Mouse (Mus musculus): ENCODE measurements at regions not wholly inside any gene's neighbourhood (a gene's known extent, or its start where the extent isn't known, plus 50 kb on each side); places are given as distances from the start of the nearest gene placed in this dataset.

DNA sequence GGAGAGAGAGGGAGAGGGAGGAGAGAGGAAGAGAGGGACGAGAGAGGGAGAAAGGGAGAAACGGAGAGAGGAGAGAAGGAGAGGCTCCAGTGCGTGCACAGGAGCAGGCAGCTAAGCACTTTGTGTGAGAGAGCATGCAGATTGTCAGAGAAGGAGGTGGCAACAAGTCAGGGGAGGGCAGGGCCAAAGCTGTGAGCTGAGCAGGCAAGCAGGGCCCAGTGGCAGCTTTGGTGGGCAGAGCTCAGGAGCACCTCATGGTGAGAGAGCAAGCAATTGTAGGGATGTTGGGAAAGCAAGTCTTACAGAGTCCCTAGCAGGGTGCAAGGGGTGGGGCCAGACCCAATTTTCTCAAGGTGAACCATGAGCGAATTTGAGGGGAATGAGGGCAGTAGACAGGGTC is 234.3 kb upstream of the Hey2 start:
- DNase-seq (ENCODE audit: inconsistent ontology term), result no peak

DNA sequence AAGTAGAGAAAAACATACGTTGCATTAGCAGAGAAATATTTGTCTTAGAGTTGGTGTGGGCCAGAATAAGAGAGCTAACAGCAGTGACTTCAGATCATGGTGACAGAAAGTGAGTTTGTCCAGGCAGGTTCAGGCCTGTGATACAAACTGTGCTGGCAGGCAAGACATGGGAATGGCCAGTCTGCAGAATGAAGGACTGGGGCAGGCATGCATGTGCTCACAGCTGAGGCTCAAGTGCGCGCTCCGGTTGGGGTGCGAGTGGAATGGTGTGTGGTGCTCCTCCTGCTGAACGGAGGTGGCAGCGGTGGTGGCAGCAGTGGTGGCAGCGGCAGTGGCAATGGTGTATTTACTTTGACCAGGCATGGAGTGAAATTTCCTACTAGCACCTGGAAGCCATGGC is 233.8 kb upstream of the Hey2 start:
- no peak for DNase-seq (ENCODE audit: inconsistent ontology term)

DNA sequence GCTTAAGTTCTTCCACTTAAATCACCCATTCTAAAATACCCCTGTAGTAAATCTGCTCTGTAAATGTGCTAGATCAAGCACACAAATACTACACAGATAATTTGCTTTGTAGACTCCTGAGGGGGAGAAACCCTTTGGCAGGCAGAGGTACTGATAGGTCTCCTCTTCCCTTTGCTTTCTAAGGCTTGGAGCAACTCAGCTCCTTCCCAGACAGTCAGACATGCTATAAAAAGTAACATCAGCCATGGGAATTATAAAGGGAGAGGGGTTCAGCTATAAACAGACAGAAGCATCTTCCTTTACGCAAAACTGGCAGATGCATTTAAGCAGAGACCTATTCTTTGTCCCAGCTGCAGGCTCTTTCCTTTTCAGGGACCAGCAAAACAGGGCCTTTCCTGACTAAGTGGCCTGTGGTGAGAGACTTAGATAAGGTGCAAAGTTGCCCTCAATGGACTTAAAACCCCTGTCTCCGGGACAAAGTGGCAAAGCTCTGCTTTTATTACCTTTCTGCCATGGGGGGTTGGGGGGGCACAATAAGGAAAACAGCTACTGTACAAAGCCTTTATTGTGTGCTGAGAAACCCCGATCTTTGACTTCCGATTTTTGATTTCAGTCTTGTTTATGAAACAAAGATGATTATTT is 231.5 kb upstream of the Hey2 start:
- DNase-seq (ENCODE audit: inconsistent ontology term), result no peak

DNA sequence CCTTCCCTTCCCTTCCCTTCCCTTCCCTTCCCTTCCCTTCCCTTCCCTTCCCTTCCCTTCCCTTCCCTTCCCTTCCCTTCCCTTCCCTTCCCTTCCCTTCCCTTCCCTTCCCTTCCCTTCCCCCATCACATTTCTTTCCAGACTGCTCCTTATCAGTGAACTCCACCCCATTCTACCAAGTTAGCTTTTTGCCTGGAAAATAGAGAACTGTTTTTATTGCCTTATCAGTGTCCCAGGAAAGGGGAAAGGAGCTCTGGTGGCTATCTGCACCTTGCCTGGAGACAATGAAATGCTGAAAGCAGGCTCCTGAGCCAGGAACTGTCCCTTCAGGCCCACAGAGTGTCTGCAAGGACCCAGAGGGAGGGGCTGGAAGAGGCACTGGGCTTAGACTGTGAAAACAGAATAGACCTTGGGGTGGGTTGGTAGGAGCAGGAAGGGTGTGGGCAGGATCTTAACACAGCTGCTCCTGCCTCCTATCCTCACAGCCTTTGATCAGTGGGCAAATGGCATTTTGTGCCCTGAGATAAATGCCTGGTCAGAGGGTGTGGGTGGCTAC is 226.1 kb upstream of the Hey2 start:
- DNase-seq (ENCODE audit: inconsistent ontology term), result no peak

DNA sequence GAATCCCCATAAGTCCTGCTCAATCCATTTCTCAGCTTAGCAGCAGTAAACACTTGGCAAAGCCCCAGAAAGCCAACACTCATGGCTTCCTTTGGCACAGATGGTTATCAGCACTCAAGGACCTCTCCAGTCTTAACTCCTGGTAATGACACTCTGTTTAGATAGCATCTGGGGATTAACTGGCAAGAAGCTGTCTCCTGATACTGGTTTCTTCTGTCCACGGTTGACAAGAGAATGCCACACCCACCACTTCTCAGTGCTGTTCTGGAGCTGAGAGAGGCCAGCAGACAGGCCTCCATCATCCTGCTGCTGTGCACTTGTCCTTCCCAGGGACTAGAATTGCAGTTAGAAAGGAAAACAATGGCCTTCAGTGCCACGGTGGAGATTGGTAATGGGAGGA is 220.1 kb upstream of the Hey2 start:
- DNase-seq (ENCODE audit: inconsistent ontology term), result no peak

DNA sequence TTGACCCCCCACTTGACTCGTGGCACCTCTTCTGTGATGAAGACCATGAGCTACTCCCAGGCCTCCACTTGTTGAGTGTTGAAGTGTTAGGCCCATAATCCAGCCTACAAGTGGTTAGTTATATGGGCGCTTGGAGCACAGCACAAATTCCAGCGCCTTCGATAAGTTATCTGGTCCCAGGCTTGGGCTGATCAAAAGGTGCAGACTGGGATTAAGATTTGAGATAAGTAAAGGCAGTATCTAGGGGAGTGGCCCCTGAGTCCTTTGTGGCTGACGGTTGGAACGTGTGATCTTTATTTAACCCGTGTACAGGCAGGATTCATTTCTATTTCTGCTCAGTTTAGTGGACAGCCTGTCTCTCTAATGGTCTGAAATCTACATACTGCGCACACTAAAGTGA is 210.7 kb upstream of the Hey2 start:
- no peak for DNase-seq (ENCODE audit: inconsistent ontology term)

DNA sequence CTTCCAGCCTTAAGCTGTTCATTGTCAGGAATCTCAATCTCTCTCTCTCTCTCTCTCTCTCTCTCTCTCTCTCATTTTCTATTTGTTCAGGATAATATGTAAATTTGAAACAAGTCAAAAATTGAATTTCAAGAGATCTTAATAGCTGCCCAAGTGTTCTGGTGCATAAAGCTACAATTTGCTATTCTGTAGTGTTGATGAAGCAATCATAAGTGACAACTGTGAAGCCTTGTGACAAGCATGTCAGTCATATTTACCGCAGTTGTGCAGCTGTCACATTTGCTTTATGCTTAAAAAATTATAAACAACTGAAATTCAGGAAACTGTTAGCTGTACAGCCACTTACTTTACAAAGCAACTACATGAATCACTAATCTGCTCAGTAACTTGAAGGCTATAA is 208.6 kb upstream of the Hey2 start:
- no peak for DNase-seq (ENCODE audit: inconsistent ontology term)

DNA sequence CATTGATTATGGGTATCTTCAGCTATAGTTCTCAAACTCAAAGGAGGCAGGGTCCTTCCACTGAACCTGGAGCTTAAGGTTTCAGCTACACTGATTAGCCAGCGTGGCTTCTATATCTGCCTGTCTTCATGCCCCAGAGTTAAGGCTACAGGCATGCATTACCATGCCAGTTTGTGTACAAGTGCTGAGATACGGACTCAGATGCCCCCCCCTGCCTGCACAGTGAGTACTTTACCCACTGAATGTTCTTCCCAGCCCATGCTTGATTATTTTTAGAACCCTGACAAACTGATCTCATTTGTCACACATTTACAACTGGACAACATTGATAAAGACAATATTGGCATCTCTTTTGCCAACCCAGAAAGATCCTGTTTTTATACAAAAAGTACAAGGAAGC is 206.8 kb upstream of the Hey2 start:
- no peak for DNase-seq (ENCODE audit: inconsistent ontology term)

DNA sequence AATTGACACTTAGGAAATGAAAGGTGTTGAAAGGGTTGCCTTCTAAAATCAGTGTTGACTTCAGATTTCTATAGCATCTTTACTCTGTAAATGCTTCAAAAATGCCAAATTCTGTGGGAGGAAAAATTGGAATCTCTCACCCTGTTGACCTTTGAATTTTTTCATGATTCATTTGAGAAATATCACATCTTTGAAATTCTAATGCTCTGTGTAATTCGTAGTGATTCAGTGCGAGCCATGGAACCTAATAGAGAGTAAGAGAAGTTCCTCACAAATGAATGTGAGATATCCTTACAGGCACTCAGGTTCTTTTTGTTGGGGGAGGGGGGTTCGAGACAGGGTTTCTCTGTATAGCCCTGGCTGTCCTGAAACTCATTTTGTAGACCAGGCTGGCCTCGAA is 193.0 kb upstream of the Hey2 start:
- DNase-seq (ENCODE audit: inconsistent ontology term), result peak; percentile 87

DNA sequence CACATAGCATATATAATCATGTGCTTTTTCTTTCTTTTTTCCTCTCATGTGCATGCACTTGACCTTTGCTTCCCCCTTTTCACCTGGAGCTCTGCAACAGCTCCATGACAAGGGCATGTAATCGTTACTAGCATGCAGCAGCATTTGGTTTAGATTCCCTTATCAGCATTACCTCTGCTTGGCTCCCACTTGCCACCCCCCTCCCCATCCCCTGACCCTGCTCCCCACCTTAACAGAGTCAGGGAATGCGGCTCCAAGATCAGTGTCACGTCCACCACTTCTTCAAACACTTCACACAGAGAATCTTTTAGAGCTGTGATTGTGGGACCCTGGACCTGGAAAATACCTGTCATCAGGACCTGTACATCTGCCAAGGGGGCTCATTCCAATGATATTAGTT is 192.2 kb upstream of the Hey2 start:
- DNase-seq (ENCODE audit: inconsistent ontology term), result peak; percentile 31

DNA sequence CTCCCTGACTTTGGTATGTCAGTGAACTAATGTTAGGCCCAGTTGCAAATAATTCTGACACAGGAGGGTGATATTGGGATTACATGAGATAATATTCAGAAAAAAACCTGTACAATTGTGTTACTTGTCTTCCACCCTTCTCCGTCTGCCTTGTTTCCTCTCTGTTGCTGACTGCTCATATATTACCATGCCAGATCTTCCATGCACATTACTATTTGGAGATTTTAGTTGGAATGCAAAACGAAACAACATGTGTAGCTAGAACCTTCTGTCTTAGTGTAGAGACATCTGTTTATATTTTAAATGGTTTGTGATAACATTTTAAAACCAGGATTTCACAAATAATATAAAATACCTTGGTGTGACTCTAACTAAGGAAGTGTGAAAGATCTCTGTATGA is 188.1 kb upstream of the Hey2 start:
- DNase-seq (ENCODE audit: inconsistent ontology term), result no peak

DNA sequence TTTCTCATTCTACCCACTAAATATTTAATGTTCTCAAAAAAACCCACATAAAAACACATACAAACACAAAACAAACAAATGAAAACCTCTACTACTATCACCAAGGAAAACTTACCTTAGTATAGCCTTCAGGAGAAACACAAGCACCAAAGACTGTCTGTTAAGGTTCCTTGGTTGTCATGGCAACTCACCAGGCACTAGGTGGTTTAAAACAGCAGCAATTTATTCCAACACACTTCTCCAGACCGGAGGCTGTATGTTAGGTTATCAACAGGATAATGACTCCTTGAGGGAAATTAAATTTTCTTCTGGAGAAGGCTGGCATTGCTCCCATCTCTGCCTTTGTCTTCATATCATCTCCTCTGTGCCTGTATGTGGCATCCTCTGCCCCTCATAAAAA is 183.8 kb upstream of the Hey2 start:
- no peak for DNase-seq (ENCODE audit: inconsistent ontology term)

DNA sequence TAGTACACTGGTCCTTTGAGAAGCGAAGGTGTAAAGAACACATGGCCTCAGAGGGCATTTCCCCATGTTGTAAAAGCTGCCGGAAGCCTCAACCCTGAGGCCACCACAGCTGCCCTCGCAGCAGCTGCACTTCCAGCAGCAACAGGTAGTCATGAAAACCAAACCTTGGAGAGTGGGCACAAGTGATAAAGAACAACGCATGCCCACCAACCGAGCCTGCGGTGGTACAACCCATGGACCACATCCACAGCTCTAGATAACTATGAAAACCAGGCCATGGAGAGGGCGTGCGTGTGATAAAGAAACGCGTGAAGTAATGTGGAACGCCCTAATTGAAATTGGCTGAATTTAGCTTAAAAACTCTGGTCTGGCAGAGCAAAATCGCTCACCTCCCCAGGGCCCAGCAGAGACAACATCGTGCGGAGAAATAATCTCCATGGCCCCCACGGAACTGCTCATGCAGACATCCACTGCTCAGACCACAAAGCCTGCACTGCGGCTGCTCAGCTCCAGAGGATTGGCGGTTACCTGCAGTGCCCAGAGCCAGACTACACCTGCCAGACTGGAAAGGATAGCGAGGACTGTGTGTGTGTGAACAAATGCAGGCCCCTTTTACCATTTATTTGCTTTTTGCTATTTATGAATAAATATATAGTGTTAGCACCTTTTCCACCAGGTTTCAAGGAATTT is 170.2 kb upstream of the Hey2 start:
- DNase-seq (ENCODE audit: inconsistent ontology term), result no peak

DNA sequence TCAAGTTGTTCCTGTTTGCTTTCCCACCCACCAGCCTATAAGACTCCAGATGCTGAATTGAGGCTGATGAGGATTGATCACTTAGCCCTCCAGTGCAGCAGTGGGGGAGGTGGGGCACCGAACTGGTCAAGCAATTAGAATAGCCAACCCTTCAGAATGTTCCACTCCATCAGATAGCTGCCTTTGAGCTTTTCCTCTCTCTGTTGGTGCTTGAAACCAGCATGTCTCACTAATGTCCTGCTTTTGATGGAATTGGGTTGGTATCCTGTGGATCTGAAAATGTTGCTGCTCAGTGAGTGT is 167.3 kb upstream of the Hey2 start:
- DNase-seq (ENCODE audit: inconsistent ontology term), result no peak

DNA sequence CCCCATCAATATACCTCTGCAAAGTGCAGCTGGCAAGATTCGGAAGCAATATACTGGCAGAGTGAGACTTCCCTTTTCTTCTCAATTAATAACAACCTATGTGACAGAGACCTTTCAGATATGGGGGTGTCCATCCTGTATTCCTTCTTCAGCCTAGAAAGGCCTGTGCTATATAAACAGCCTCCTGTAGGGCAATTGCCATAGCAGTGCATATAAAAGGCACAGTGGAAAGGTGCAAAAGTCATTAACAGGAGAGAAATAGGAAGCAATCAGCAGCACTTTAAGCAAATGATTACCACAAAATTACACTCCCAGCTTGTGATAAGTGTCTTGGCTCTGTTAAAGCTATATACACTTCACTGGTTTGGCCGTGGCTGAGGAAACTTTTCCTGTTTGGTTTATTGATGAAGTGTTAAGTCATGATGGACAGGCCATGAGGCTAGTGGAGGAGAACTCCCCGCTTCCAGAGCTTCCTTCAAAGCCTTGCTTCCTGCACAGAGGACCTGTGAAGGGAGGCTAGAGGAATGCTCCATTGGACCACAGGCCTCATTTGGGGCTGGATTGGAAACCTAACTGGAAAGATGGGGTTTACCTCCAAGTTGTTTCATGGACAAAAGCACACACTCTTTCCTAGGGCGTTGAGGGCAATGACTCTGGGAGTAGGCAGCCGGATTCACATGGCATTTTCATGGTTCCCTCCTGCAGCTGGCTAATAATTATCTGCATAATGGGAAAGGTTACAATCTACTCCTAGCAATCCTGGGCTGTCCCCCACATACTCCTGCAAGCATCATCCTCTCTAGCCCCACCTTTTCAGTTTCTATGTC is 166.7 kb upstream of the Hey2 start:
- no peak for DNase-seq (ENCODE audit: inconsistent ontology term)

DNA sequence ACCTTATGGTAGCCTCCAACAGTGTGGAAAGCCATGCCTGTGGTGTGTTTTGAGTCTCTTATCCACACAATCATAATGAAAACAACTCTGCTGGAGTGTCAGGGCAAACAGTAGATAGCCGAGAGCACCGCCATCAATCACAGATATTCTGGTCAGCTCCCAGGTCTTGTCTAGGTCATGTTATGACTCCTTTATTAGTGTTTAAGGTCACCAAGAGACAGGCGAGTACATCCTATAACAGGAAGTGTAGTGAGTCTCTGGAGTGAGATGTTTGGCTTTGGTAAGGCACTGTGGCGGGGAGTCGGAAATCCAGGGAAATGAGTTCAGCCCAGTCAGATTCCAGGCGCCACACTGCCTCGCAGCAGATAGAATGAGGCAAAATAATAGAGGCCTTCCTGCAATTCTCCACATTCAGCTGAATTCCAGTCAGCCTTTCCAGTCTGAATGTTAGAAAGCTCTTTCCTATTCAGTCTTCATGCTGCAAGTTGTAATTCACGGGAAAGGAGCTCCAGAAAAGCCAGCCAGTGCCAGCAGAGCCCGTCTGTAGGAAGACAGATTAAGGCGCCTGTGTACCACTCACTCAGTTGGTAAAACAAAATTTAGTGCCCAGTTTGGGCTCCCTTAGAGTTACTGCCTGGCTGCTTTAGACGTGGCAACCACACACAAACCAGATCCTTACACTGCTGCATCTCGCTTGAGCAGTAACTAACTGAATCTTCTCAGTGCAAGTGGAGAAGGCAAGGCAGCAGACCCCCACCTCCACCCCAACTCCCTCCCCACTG is 155.8 kb upstream of the Hey2 start:
- no peak for DNase-seq (ENCODE audit: inconsistent ontology term)

DNA sequence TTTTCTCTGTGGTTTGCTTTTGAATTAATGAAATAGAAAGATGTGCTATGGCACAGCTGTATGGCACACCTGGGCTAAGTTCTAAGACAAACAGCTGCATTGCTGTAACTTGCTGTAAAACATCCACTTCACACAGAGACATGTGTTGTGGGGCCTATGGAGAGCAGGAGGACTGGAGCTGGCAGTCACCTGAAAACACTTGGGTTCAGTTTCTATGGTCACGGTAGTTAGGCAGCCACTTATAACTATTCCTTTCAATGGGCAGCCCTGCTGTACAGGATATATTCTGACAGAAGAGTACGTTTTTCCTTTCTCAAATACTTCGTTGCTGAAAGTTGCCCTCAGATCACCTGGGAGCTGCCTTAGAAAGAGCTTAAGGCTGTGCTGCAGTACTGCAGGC is 149.6 kb upstream of the Hey2 start:
- DNase-seq (ENCODE audit: inconsistent ontology term), result no peak

DNA sequence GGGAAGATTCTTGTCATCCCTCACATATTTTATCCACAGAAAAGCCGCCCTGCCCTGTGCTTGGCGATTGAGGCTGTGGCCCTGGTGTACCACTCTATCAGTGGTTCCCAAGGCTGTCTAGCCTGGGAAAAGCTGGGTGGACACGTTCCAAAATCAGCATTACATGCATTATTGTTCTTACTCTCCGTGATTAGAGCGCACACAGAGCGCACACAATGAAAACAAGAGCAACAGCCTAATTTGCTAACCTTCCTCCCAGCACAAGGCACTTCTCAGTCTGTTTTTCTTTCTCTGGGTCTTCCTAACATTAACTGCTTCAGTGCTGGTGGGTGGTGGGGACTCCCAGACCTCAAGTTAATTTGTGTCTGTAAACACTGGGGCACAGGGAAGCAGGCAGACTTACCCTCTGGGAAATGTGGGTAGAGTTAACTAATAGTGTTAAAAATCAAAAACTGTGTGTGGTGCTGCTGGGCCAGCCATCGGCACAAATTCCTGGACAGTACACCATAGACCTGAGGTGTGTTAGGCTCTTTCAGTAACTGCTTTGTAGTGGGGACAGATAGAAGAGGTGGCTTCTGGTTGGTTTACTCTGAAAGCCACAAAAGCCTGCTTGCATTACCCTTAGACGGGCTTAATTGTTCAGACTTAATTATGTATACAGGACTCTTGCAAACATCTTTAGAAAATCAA is 137.8 kb upstream of the Hey2 start:
- peak; percentile 86 for DNase-seq (ENCODE audit: inconsistent ontology term)

DNA sequence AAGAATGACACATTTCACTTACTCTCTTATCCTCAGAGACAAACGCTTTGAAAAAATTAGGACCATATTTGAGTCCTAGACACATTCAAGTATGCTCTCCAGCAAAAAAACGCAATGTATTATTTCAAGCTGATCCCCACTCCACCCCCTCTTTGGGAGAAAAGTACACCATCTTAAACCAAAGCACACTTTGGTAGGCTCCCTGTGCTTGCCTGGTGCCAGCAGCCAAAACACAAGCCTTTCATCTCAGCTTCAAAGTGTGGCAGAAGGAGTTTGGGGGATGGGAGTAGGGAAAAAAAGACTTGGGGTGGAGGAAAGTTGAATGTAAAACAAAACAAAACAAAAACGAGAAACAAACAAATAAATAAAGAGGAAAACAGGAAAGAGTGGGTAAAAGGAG is 137.2 kb upstream of the Hey2 start:
- DNase-seq (ENCODE audit: inconsistent ontology term), result no peak

DNA sequence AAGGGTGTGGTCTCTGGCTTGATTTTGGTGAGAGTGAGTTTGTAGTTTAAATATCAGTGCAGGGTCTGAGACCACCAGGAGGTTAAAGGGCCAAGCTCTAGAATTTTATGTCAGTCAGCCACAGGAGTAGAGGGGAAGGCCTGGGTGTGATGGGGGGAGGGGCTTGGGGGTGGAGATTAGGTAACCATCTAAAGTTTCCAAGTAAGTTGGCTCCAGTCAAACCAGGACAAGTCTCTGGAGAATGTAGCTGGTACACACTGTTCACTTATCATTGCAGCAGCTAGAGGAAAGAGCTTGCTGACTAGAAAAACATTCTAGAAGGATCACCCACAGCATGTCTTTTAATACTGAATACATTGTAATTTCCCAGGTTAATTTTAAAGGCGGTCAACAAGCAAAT is 123.6 kb upstream of the Hey2 start:
- DNase-seq (ENCODE audit: inconsistent ontology term), result no peak

DNA sequence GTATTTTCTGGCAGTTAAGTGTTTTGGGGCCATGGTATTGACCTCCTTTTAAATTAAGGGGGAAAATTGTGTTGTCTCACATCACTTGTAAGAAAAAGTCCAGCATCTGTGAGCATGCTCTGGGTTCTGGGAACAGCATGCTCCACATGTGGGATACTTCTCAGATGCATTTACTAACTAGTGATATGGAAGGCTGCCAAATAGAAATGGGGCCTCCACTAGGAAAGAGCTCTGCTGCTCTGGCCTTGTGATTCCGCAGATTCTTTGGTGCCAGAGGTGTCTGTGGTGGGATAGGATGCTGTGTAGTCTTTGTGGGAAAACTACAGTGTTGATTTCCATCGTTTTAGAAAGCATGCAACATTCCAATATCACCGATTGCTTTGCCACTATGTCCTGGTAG is 111.2 kb upstream of the Hey2 start:
- no peak for DNase-seq (ENCODE audit: inconsistent ontology term)

DNA sequence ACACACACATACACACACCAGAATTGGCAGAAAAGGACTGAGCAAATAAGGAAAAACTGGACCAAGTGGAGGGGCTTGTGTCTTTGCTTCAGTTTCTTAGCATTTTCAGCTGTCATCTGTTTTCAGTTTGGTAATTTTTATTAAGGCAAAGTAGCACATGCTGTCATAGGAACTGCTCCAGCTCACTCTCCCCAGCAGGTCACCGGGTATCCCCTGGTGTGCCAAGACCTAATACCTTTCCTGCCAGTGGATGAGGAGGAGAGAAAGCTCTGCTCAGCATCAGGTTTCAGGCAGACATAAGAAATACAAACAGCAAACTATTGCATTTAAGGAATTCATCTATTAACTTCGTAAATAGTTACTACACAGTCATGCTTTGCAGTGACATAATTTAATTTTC is 109.8 kb upstream of the Hey2 start:
- no peak for DNase-seq (ENCODE audit: inconsistent ontology term)
